8 mouse cellular contexts compared by ENCODE assay signal in the genomic region with DNA sequence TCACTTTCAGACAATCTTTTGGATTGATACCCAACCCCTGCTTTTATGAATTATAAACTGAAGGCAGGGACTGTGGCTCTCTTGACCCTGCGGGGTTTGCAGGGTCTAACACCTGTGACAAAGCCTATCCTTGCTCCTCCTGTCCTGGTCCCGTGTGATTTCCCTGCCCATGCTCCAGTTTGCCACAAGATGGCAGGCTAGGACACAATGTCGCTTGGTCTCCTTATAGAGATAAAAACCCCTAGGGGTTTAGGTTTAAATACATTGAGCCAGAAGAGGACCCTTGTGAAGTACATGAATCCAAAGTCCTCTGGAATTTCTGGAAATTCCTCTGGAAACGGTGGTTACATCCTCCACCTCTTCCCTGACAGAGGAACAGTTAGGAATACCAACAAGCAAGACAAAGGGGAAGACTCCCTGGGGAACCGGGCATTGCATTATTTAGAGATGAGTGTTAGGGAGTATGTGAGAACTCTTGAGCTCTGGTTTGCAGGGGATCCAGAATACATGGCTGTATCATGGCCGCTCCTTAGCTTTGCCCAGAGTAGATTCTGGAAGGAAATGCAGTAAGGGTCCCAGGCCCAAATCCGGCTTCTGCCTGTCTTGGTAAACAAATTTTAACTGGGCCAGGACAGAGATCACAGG. TPM values are rescaled to one million over a fixed set of nuclear protein-coding genes. Genes with fewer than 3 reads are reported as not detected.
DNase-seq lines count a peak whose midpoint lies in the region; ATAC-seq and TF ChIP-seq lines count a peak whose summit lies in the region.

No protein-coding gene starts in this region.

- ATAC-seq in forebrain, embryonic 16.5 days, result peak; percentile 69
- peak; percentile 74 for ATAC-seq in kidney, embryonic 15.5 days (replicated peaks; ENCODE audit: low FRiP score)

- no peak overlapping the region for H3K4me3 ChIP-seq in testis, adult 2 months (ENCODE audit: control insufficient read depth, low read depth, low read length)
- H3K4me3 ChIP-seq in forebrain, embryonic 16.5 days (replicated peaks; ENCODE audit: low read length), result no peak overlapping the region
- no peak overlapping the region for H3K4me3 ChIP-seq in kidney, embryonic 15.5 days (replicated peaks)

- peak overlapping the region; percentile 19; the same call in 1 of the 2 replicates for H3K9ac ChIP-seq in forebrain, embryonic 16.5 days (replicated peaks; ENCODE audit: low read depth, low read length)
- no peak overlapping the region for H3K9ac ChIP-seq in kidney, embryonic 15.5 days

- TF ChIP-seq POLR2A in testis, adult 2 months (IDR thresholded peaks at IDR 0.05; ENCODE audit: control insufficient read depth, low read depth, low read length), result no peak

- DNase-seq in testis, postnatal 10 days (ENCODE audit: low spot score), result no peak
- peak; percentile 36 to 43 for DNase-seq in cerebellum, adult 18-20 months
- DNase-seq in lung, postnatal 10 days, result peak; percentile 63
- peak; percentile 81 to 85 for DNase-seq in right cerebral cortex, postnatal 10 days (ENCODE audit: low spot score in 2 of 2)
- DNase-seq in testis, postnatal 14 days (ENCODE audit: low spot score), result no peak

- WGBS in forebrain, embryonic 16.5 days, result 25% methylated on average over 7 of the region's 7 CpGs
- WGBS in kidney, embryonic 15.5 days, result 47% methylated on average over 7 of the region's 7 CpGs

- no peak overlapping the region for H3K4me2 ChIP-seq in forebrain, embryonic 16.5 days (ENCODE audit: low read length)
- H3K4me2 ChIP-seq in kidney, embryonic 15.5 days, result no peak overlapping the region

- no peaks in the 10 kb centered on the region for H3K9me3 ChIP-seq in forebrain, embryonic 16.5 days (ENCODE audit: control insufficient read depth, low read length)
- H3K9me3 ChIP-seq in kidney, embryonic 15.5 days (replicated peaks), result no peaks in the 10 kb centered on the region

- peaks cover 4% of the 10 kb centered on the region; the same call in 1 of the 2 replicates for H3K4me1 ChIP-seq in testis, adult 2 months (ENCODE audit: control insufficient read depth, insufficient read depth, low read length)
- H3K4me1 ChIP-seq in forebrain, embryonic 16.5 days (replicated peaks; ENCODE audit: control insufficient read depth, insufficient read depth, low read length), result peaks cover 13% of the 10 kb centered on the region
- peaks cover 6% of the 10 kb centered on the region; the same call in 1 of the 2 replicates for H3K4me1 ChIP-seq in kidney, embryonic 15.5 days

- H3K27ac ChIP-seq in testis, adult 2 months (ENCODE audit: control insufficient read depth, insufficient read depth, low read depth, low read length), result no peak overlapping the region
- peak overlapping the region; percentile 64 for H3K27ac ChIP-seq in forebrain, embryonic 16.5 days (ENCODE audit: low read length)
- H3K27ac ChIP-seq in kidney, embryonic 15.5 days, result no peak overlapping the region

- no peaks in the 10 kb centered on the region for H3K36me3 ChIP-seq in testis, adult 2 months (ENCODE audit: control insufficient read depth, insufficient read depth, low read length)
- no peaks in the 10 kb centered on the region for H3K36me3 ChIP-seq in forebrain, embryonic 16.5 days (ENCODE audit: control insufficient read depth, insufficient read depth)
- no peaks in the 10 kb centered on the region for H3K36me3 ChIP-seq in kidney, embryonic 15.5 days

- TF ChIP-seq CTCF in testis, adult 2 months (IDR thresholded peaks at IDR 0.05; ENCODE audit: control insufficient read depth, insufficient read depth, insufficient replicate concordance, low read depth, low read length), result peak; percentile 67; the same call in 1 of the 2 replicates

- H3K27me3 ChIP-seq in testis, adult 2 months (ENCODE audit: control insufficient read depth, insufficient read depth, low read length), result no peaks in the 10 kb centered on the region
- no peaks in the 10 kb centered on the region for H3K27me3 ChIP-seq in forebrain, embryonic 16.5 days (replicated peaks; ENCODE audit: control insufficient read depth, insufficient read depth, low read length)
- H3K27me3 ChIP-seq in kidney, embryonic 15.5 days, result no peaks in the 10 kb centered on the region

RNA-seq across cellular contexts. Expression of a gene that starts 28.6 kb away (rescaled TPM):
- polyA plus RNA-seq in testis, adult 2 months (2012; rRNA removed), result 0.65 and 0.71 TPM in 2 replicates
- polyA plus RNA-seq in forebrain, embryonic 16.5 days (2015; fragmentation: Nextera tagmentation; extraction: Ambion mirVana), result 1.1 and 1.4 TPM in 2 replicates
- polyA plus RNA-seq in kidney, embryonic 15.5 days (2015; fragmentation: Nextera tagmentation; extraction: Ambion mirVana), result 1.4 and 3.2 TPM in 2 replicates

Comparison
In these comparisons a context has a peak if more than half of its experiments do, and no peak if none do; other contexts are left out.
1. DNase-seq: peak in cerebellum, adult 18-20 months (2 of 2), lung, postnatal 10 days (single experiment) and right cerebral cortex, postnatal 10 days (2 of 2); none in testis, postnatal 10 days (single experiment) and testis, postnatal 14 days (single experiment).